Mouse (Mus musculus) left cerebral cortex, postnatal 25 days (tissue): ENCODE data around the gene Kpna1. TPM values are rescaled to one million over a fixed set of nuclear protein-coding genes. Genes with fewer than 3 reads are reported as not detected.
A peak's percentile ranks its signal among the peaks of the same experiment; 100 is the strongest.
"Not testable (repeated sequence)": the region's sequence is repeated elsewhere in the genome, so short reads cannot be mapped to it uniquely, and the experiment has no call there.

Source experiments
- DNase-seq, 2 experiments: peaks; one replicate each; pipeline ENCODE4 v3.0.0; 2022; ENCODE audit warnings: low spot score in 2 of 2, mixed read lengths in 1 of 2
- intact Hi-C: fragments of 180-260 bp; cut with DNase I; formaldehyde crosslinking; loops from one replicate; pipeline ENCODE4 v1.15.1; 2025
- total RNA-seq, 2 experiments: library from RNA; stranded (reverse); gene quantifications; 2 replicates each; pipeline ENCODE4 v1.2.3; 2021

Gene Kpna1
- total RNA-seq, 2 experiments from 2014 or later, result 126 to 145 TPM

- intact Hi-C loops, DNase-seq: not testable (repeated sequence)
Measured at GRCm38 (mm10) chr16:36062534-36062933, 84.0 kb downstream of the Kpna1 start.

DNA sequence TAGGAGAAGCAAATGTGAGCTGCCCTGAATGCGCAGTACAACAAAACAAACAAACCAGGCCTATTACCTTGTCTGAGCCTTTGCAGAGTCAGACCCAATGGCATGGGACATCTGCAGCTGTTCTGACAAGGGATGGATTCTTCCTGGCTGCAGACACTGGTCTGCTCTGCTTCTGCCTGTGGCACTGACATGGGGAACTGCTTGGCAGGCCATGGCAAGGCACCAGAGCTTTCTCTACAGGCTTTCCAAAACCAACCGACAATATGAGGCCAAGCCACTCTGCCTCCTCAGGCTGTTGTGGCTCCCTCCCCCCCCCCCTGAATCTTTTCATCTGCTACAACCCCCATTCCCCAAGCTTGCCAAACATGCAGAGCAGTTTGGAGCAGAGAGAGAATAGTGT lies 84.8 kb downstream of the Kpna1 start:
- intact Hi-C loops, result no loop called here
- no peak for DNase-seq

DNA sequence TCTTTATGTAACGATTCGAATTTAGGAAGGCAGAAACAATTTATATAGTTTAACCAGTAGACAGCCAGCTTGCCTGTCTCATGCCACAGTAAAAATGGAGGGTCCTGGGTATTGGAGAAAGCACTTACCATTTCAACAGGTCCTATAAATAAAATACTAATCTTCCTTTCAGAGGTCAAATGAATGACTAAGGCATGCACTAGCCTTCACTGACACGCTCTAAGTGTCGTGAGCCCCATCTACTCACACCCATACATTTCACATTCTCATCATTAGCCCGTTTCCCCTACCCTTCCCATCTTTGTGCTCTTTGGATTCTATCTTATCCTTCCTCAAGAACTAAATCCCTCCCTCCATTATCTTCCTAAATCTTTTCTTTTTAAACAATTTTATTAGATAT lies 86.4 kb downstream of the Kpna1 start:
- intact Hi-C loops, result no loop called here
- DNase-seq, result no peak

- intact Hi-C loops, result no loop called here
- DNase-seq, result no peak
Measured at GRCm38 (mm10) chr16:36067694-36068093, 89.1 kb downstream of the Kpna1 start.

DNA sequence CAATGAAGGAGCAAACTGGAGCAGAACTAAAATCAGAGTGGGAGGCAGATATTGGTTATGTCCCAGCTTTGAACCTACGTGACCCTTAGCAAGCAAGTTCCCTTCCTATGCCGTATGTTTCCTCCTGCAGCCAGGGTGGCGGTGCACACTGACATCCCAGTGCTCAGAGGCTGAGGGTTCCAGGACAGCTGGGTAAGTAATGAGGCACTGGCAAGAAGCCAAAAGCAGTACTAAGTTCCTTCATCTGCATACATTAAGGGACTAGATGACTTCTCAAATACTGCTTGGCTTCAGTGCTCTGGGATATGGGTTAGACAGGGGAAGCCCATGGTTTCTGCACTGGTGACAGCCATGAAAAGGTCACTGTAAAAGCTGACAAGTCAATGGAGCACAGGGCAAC lies 89.8 kb downstream of the Kpna1 start:
- DNase-seq, result no peak
- intact Hi-C loops, result no loop called here

GRCm38 (mm10) chr16:36069819-36070575 lies 91.4 kb downstream of the Kpna1 start:
- no peak for DNase-seq
- intact Hi-C loops, result loop anchor here (2.0 to 10.0 kb wide), 3 partner anchors 87 to 755 kb away; partner anchors contain the start of gene Iqcb1

- intact Hi-C loops, result loop anchor here (1.0 to 10.0 kb wide), 4 partner anchors 30 to 754 kb away; partner anchors contain the start of genes Iqcb1 and Wdr5b
- DNase-seq, result no peak
Measured at GRCm38 (mm10) chr16:36071071-36071449, 92.5 kb downstream of the Kpna1 start.

GRCm38 (mm10) chr16:36071450-36072379 lies 93.2 kb downstream of the Kpna1 start, which contains the start of the genes Fam162a and Ccdc58:
Fam162a (minus strand) TSS chr16:36071594.
Ccdc58 (plus strand) TSS chr16:36071685.
- intact Hi-C loops, result loop anchor here (1.0 to 10.0 kb wide), 4 partner anchors 30 to 753 kb away; partner anchors contain the start of genes Iqcb1 and Wdr5b
- peak; percentile 93 for DNase-seq

DNA sequence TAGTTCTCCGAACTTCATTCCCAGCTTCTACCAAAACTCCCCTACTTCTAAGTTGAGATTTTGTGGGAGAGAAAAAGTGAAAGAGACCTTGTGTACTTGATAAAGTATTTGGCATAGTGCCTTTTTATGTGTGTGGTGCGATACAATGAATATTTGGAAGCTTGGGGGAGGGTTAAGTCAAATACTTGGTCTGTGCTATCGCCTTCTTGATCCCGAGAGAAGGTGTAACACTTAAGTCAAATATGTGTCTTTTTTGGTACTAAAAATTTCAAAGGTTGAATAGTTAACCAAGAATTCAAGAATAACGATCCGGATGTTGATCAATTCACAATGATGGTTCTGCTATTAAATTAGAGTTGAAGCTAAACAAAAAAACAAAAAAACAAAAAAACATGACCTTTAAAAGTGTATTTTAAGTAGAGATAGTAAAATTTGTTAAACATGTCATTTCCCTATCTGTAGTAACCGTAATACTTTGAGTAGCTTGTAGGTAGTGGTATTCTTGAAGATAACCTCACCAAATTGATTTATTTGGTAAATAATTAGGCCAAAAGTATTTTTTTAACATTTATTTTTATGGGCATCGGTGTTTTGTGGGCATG lies 94.0 kb downstream of the Kpna1 start:
- DNase-seq, result no peak
- intact Hi-C loops, result loop anchor here (10.0 kb wide), 2 partner anchors 552 to 752 kb away; partner anchors contain the start of gene Iqcb1

GRCm38 (mm10) chr16:36074772-36075171 lies 96.2 kb downstream of the Kpna1 start:
- intact Hi-C loops, result loop anchor here (10.0 kb wide), 2 partner anchors 550 to 750 kb away; partner anchors contain the start of gene Iqcb1

GRCm38 (mm10) chr16:36079916-36080315 lies 101.4 kb downstream of the Kpna1 start:
- DNase-seq, result no peak
- intact Hi-C loops, result loop anchor here (10.0 kb wide), 2 partner anchors 545 to 745 kb away; partner anchors contain the start of gene Iqcb1

More at GRCm38 (mm10) chr16:36074772-36075171, 96.2 kb downstream of the Kpna1 start:
- DNase-seq, result no peak

Other genes with a start within 250 kb of the Kpna1 start
- gene Dirc2, start 209.4 kb upstream of the Kpna1 start, total RNA-seq, result 10 to 100 TPM; 67.7 to 72.7 TPM
- 1 to 10 TPM; 6.0 to 6.1 TPM for gene Hspbap1, start 208.4 kb upstream of the Kpna1 start, total RNA-seq
- 1 to 10 TPM; 1.1 to 1.4 TPM for gene Parp14, start 107.2 kb upstream of the Kpna1 start, total RNA-seq
- 1 to 10 TPM; 2.6 TPM for gene Parp9, start 40.3 kb upstream of the Kpna1 start, total RNA-seq
- 1 to 10 TPM; 2.9 to 3.5 TPM for gene Dtx3l, start 39.6 kb upstream of the Kpna1 start, total RNA-seq
- gene Wdr5b, start 62.4 kb downstream of the Kpna1 start, total RNA-seq, result 1 to 10 TPM; 4.2 to 4.8 TPM
- 10 to 100 TPM; 70.3 to 71.3 TPM for gene Fam162a, start 92.8 kb downstream of the Kpna1 start, total RNA-seq
- gene Ccdc58, start 92.9 kb downstream of the Kpna1 start, total RNA-seq, result 10 to 100 TPM; 14.0 to 19.8 TPM
- gene Csta1, start 152.5 kb downstream of the Kpna1 start, total RNA-seq, result not detected
- not detected for gene Stfa2l1, start 178.1 kb downstream of the Kpna1 start, total RNA-seq
- not detected for gene Gm5483, start 205.5 kb downstream of the Kpna1 start, total RNA-seq
- not detected for gene Gm5416, start 231.7 kb downstream of the Kpna1 start, total RNA-seq
- gene 2010005H15Rik, start 242.7 kb downstream of the Kpna1 start, total RNA-seq, result not detected